Comparison of ENCODE assay signal across 11 mouse cellular contexts in genomic region chr11:117309108-117309917, GRCm38 (mm10).
DNase-seq lines count a peak whose midpoint lies in the region; ATAC-seq and TF ChIP-seq lines count a peak whose summit lies in the region.
"Had no signal": no experiment of that assay in that cellular context is flagged by ENCODE, and none has a peak within 500 bp of the region (broad histone marks: within the 10 kb centered on the region; RNA-seq: fewer than 3 reads in every experiment).

No protein-coding gene starts in this region.

- H3K4me2 ChIP-seq in kidney, embryonic 16.5 days (replicated peaks; ENCODE audit: low read depth, low read length), result no peak overlapping the region
- no peak overlapping the region for H3K4me2 ChIP-seq in intestine, embryonic 16.5 days (ENCODE audit: low read depth, low read length)

- TF ChIP-seq CTCF in G1E (IDR thresholded peaks at IDR 0.05; ENCODE audit: low read depth, low read length), result no peak

- H3K4me1 ChIP-seq in kidney, embryonic 16.5 days (ENCODE audit: insufficient read depth, low read length), result peaks cover 82% of the 10 kb centered on the region
- H3K4me1 ChIP-seq in G1E (ENCODE audit: insufficient read depth, low read depth, low read length), result peaks cover 76% of the 10 kb centered on the region
- peaks cover 70% of the 10 kb centered on the region for H3K4me1 ChIP-seq in intestine, embryonic 16.5 days (ENCODE audit: control insufficient read depth, insufficient read depth, low read length)

- ATAC-seq in CD4-positive, CD25-positive, alpha-beta regulatory T cell, adult 4 months, result no peak
- ATAC-seq in kidney, embryonic 16.5 days (ENCODE audit: low FRiP score, low TSS enrichment), result no peak
- no peak for ATAC-seq in G1E (ENCODE audit: extremely low read depth, insufficient number of reproducible peaks, low FRiP score, poor library complexity, severe bottlenecking)
- no peak for ATAC-seq in intestine, embryonic 16.5 days

- no peaks in the 10 kb centered on the region for H3K27me3 ChIP-seq in kidney, embryonic 16.5 days (ENCODE audit: insufficient read depth, low read length)
- H3K27me3 ChIP-seq in G1E (ENCODE audit: insufficient read depth, low read length), result no peaks in the 10 kb centered on the region; the same call in 1 of the 2 replicates
- no peaks in the 10 kb centered on the region for H3K27me3 ChIP-seq in intestine, embryonic 16.5 days (replicated peaks; ENCODE audit: control insufficient read depth, insufficient read depth, low read length)
- H3K27me3 ChIP-seq: neural tube, embryonic 12.5 days had no signal

- DNase-seq in CD4-positive, CD25-positive, alpha-beta regulatory T cell, adult 2 months (ENCODE audit: low read depth, low spot score), result peak; percentile 16
- DNase-seq in kidney, adult 9 months, result no peak
- DNase-seq in G1E (ENCODE audit: low spot score), result no peak
- no peak for DNase-seq in urinary bladder, postnatal 36 days (ENCODE audit: low spot score in 2 of 2)
- DNase-seq in right cerebral cortex, postnatal 36 days (ENCODE audit: low spot score in 2 of 2), result no peak
- DNase-seq: cerebellum, postnatal 14 days had no signal

- WGBS in kidney, embryonic 16.5 days, result 40% methylated on average over 17 of the region's 17 CpGs
- 51% methylated on average over 17 of the region's 17 CpGs for WGBS in intestine, embryonic 16.5 days

- peak overlapping the region; percentile 82 for H3K27ac ChIP-seq in kidney, embryonic 16.5 days (ENCODE audit: low read length)
- H3K27ac ChIP-seq in intestine, embryonic 16.5 days (ENCODE audit: low read length), result peak overlapping the region; percentile 73
- H3K27ac ChIP-seq: neural tube, embryonic 12.5 days had no signal

- no peak overlapping the region for H3K4me3 ChIP-seq in kidney, embryonic 16.5 days (ENCODE audit: low read length)
- H3K4me3 ChIP-seq in G1E (ENCODE audit: low read depth, low read length), result peak overlapping the region; percentile 67
- no peak overlapping the region for H3K4me3 ChIP-seq in intestine, embryonic 16.5 days (ENCODE audit: low read length)
- H3K4me3 ChIP-seq: layer of hippocampus, adult 2 months; neural tube, embryonic 12.5 days had no signal

- H3K9ac ChIP-seq in kidney, embryonic 16.5 days (replicated peaks; ENCODE audit: low read length), result peak overlapping the region; percentile 40
- peak overlapping the region; percentile 48; the same call in 1 of the 2 replicates for H3K9ac ChIP-seq in intestine, embryonic 16.5 days (ENCODE audit: low read depth, low read length)
- H3K9ac ChIP-seq: neural tube, embryonic 12.5 days had no signal

- no peaks in the 10 kb centered on the region for H3K9me3 ChIP-seq in kidney, embryonic 16.5 days (ENCODE audit: low read length)
- no peaks in the 10 kb centered on the region; the same call in 1 of the 2 replicates for H3K9me3 ChIP-seq in G1E (replicated peaks)
- no peaks in the 10 kb centered on the region for H3K9me3 ChIP-seq in intestine, embryonic 16.5 days (ENCODE audit: control insufficient read depth, low read length)
- H3K9me3 ChIP-seq: neural tube, embryonic 12.5 days had no signal

- H3K36me3 ChIP-seq in kidney, embryonic 16.5 days (ENCODE audit: insufficient read depth, low read length), result no peaks in the 10 kb centered on the region
- peaks cover 49% of the 10 kb centered on the region for H3K36me3 ChIP-seq in G1E (replicated peaks)
- no peaks in the 10 kb centered on the region for H3K36me3 ChIP-seq in intestine, embryonic 16.5 days (ENCODE audit: control insufficient read depth, insufficient read depth, low read length)
- H3K36me3 ChIP-seq: neural tube, embryonic 12.5 days had no signal
